Mouse (Mus musculus) heart, embryonic 13.5 days (tissue): ENCODE measurements around the gene Tbx4. TPM values are rescaled to one million over a fixed set of nuclear protein-coding genes. Genes with fewer than 3 reads are reported as not detected.

Experiments used
- ATAC-seq: fragments of 200-750 bp; cut with Nextera tagmentation; 2 replicates; pipeline ENCODE4 v1.8.0; 2017; ENCODE audit warnings: moderate TSS enrichment; ENCODE audit not compliant: insufficient number of reproducible peaks, low FRiP score, low TSS enrichment; ENCODE audit errors: extremely low read depth
- H3K27ac ChIP-seq: fragments of 300-500 bp; sonication (generic); replicated peaks from 2 replicates; pipeline ENCODE4 v1.5.1; 2015; ENCODE audit warnings: moderate library complexity, mild to moderate bottlenecking, inconsistent platforms
- H3K27me3 ChIP-seq: fragments of 300-500 bp; sonication (generic); replicated peaks from 2 replicates; pipeline ENCODE4 v1.6.1; 2015; ENCODE audit warnings: mild to moderate bottlenecking, inconsistent platforms
- H3K36me3 ChIP-seq: fragments of 300-500 bp; sonication (generic); 2 replicates; pipeline ENCODE4 v1.6.1; 2015; ENCODE audit warnings: mild to moderate bottlenecking, inconsistent platforms
- H3K4me1 ChIP-seq: fragments of 300-500 bp; sonication (generic); 2 replicates; pipeline ENCODE4 v1.6.1; 2015; ENCODE audit warnings: inconsistent platforms
- H3K4me2 ChIP-seq: fragments of 300-500 bp; sonication (generic); 2 replicates; pipeline ENCODE4 v1.6.1; 2015; ENCODE audit warnings: inconsistent platforms, mild to moderate bottlenecking, moderate library complexity
- H3K4me3 ChIP-seq: fragments of 300-500 bp; sonication (generic); 2 replicates; pipeline ENCODE4 v1.5.1; 2015; ENCODE audit warnings: moderate library complexity, mild to moderate bottlenecking, inconsistent platforms
- H3K9ac ChIP-seq: fragments of 300-500 bp; sonication (generic); 2 replicates; pipeline ENCODE4 v1.6.1; 2015; ENCODE audit warnings: inconsistent platforms, mild to moderate bottlenecking, moderate library complexity
- H3K9me3 ChIP-seq: fragments of 300-500 bp; sonication (generic); 2 replicates; pipeline ENCODE4 v1.6.1; 2016; ENCODE audit warnings: inconsistent platforms
- WGBS: fragments of 180-500 bp; shearing (Covaris S2); methylation state at CpG from one replicate; pipeline ENCODE4 v1.1.7; 2015; ENCODE audit warnings: mixed read lengths; 5-methylcytosine and 5-hydroxymethylcytosine counted together
- polyA plus RNA-seq: library from polyadenylated mRNA; unstranded; fragments of >200 nt; fragmentation: Nextera tagmentation; extraction: Ambion mirVana; gene quantifications from 2 replicates; pipeline ENCODE4 v1.2.1, GENCODE M21; 2015

The Tbx4 gene
- polyA plus RNA-seq, 1 experiment from 2014 or later: 3.2 TPM

- Histone ChIP-seq H3K4me1 (peaks cover 54% of the 10 kb centered on the region), H3K4me2 (peak overlapping the region; percentile 88), H3K27ac (no peak overlapping the region; the same call in 1 of the 2 replicates), H3K27me3 (peaks cover 82% of the 10 kb centered on the region), H3K36me3 (no peaks in the 10 kb centered on the region), H3K4me3 (peak overlapping the region; percentile 73), H3K9me3 (no peaks in the 10 kb centered on the region), H3K9ac (peak overlapping the region; percentile 80)
- 0 out of 2 replicates have a peak, but pooled peaks have one; percentile 44 for ATAC-seq
- 2% methylated on average over 32 of the region's 32 CpGs for WGBS
These were observed 44.2 kb upstream of the Tbx4 start for GRCm38 (mm10) chr11:85841980-85842379.

DNA sequence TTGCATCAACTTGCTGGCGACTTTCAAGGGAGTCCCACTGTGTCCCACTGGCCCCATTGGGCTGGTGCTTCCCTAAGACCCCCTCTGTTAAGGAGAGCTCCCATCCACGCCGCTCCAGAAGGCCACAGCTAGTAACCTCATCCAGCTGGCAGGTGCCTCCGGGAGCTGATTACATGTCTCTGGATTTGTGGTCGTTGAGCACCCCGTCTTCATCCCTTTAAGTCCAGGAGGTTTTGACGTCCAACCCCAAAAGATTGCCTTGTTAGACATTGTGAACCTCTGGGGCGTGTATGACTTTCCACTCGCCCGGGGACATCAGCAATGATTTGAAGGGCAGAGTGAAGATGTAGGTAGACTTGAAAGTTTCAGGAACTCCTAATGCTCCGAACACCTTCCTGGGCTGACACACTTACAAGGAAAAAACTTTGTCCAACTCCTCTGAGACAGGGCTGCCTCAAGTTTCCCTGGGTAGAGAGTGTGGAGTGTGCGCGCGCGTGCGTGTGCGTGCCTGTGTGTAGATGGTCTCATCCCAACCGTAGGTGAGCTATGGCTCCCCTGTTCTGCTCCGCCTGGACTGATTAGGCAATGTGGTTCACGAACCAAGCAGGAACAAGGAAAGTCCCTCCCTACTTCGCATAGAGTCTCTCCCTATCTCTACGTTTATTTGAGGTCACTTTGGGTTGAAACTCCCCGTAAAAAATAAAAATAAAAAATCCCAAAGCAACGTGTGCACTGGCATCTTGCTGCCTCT lies 43.5 kb upstream of the Tbx4 start:
- Histone ChIP-seq H3K27me3 (peaks cover 78% of the 10 kb centered on the region), H3K36me3 (no peaks in the 10 kb centered on the region), H3K4me2 (peak overlapping the region; percentile 88), H3K27ac (peak overlapping the region; percentile 62; the same call in 1 of the 2 replicates), H3K4me1 (peaks cover 46% of the 10 kb centered on the region), H3K9me3 (no peaks in the 10 kb centered on the region), H3K4me3 (peak overlapping the region; percentile 73), H3K9ac (peak overlapping the region; percentile 80; the same call in 1 of the 2 replicates)
- no peak for ATAC-seq
- 5% methylated on average over 24 of the region's 24 CpGs for WGBS

DNA sequence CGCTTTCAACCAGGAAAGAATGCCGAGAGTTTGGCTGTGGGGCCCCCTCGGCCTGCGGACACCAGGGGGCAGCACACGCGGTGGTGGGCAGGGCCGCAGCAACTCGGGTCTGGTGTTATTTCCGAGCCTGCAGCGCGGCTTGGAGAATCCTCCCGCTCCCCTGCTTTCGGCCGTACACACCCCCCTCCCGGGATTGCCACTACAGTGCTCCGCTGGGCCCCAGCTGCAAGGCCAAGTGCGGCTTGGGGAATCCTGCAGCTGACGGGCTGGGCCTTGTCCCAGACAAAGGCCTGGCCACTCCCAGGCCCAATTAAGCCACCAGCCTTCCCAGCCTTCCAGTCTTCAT lies 42.9 kb upstream of the Tbx4 start:
- whole genome bisulfite sequencing: 1% methylated on average over 18 of the region's 18 CpGs
- Histone ChIP-seq H3K36me3 (no peaks in the 10 kb centered on the region), H3K9ac (peak overlapping the region; percentile 80), H3K4me1 (peaks cover 41% of the 10 kb centered on the region), H3K4me2 (peak overlapping the region; percentile 88), H3K27ac (peak overlapping the region; percentile 62), H3K4me3 (peak overlapping the region; percentile 73), H3K9me3 (no peaks in the 10 kb centered on the region), H3K27me3 (peaks cover 78% of the 10 kb centered on the region)
- ATAC-seq: no peak

DNA sequence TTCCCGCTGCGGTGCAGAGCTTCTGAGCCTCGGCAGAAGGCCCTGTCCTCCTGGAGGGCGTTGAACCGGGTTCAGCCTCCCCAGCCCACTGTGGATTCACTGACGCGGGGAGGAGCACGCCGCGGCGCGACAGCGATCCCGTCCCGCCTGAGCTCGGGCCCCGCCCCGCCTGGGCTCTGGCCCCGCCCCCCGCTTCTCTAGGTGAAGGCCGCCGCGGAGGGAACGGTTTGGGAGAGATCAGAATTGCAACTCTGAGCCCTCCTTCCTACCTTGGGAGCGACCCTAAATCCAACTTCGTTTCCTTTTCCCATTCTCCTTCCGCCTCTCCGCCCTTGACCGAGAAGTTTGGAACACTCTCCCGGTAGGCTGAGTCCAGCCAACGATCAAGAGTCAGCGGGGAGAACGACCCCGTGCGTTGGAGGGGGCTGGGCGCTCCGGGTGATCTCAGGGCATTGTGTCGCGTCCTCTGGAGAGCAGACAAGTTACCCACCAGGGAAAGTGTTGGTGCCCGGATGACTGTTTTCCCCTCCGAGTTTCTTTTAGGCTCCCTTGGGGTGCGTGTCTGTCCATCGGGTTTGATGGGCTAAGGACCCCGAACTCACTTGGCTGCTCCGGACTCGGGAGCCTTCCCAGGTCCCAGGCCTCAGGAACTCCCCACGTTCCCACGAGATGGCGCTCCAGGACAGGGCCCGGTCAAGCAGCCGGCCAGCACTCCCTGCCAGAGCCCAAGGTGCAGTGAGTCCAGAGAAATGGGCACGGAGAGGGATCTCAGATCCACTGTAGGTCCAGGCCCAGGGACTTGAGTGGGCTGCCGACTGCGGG lies 41.9 kb upstream of the Tbx4 start:
- Histone ChIP-seq H3K27ac (peak overlapping the region; percentile 62), H3K4me1 (peaks cover 47% of the 10 kb centered on the region), H3K36me3 (no peaks in the 10 kb centered on the region), H3K27me3 (peaks cover 71% of the 10 kb centered on the region), H3K4me2 (peak overlapping the region; percentile 88), H3K9me3 (no peaks in the 10 kb centered on the region), H3K9ac (peak overlapping the region; percentile 80), H3K4me3 (peak overlapping the region; percentile 73)
- under 1% methylated on average over 54 of the region's 54 CpGs for WGBS
- ATAC-seq: peak; percentile 12; the same call in 1 of the 2 replicates

- Histone ChIP-seq H3K4me1 (peaks cover 47% of the 10 kb centered on the region), H3K9me3 (no peaks in the 10 kb centered on the region), H3K27me3 (peaks cover 68% of the 10 kb centered on the region), H3K4me2 (peak overlapping the region; percentile 88), H3K27ac (no peak overlapping the region), H3K36me3 (no peaks in the 10 kb centered on the region), H3K9ac (peak overlapping the region; percentile 80), H3K4me3 (peak overlapping the region; percentile 73)
- WGBS: 29% methylated on average over 5 of the region's 5 CpGs
- no peak for ATAC-seq
These were observed 41.3 kb upstream of the Tbx4 start for GRCm38 (mm10) chr11:85844971-85845370.

DNA sequence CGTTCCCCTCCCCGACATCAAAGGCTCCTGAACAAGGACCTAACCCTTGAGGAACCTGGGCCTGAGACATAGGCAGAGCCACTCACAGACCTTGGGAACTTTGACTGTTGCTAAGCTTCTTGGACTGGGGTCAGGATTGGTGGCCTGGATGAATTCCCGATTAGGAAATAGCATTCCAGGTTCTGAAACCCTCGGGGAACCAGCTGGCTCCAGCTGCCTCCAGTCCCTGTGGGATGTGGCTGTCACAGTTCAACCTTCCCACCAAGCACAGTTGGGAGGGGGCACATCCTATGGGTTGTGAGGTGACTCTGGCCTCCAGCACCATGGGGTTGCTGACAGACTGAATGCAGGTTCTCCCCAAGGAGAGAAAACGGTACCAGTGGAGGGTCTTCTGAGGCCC lies 40.3 kb upstream of the Tbx4 start:
- Histone ChIP-seq H3K4me1 (peaks cover 38% of the 10 kb centered on the region), H3K4me2 (no peak overlapping the region), H3K27me3 (peaks cover 61% of the 10 kb centered on the region), H3K27ac (no peak overlapping the region), H3K36me3 (no peaks in the 10 kb centered on the region), H3K9me3 (no peaks in the 10 kb centered on the region), H3K4me3 (no peak overlapping the region), H3K9ac (no peak overlapping the region)
- ATAC-seq: no peak
- WGBS: 35% methylated on average over 5 of the region's 5 CpGs

- 46% methylated on average over 4 of the region's 4 CpGs for WGBS
- no peak overlapping the region for H3K4me2 ChIP-seq
- no peak for ATAC-seq
- H3K36me3 ChIP-seq: no peaks in the 10 kb centered on the region
- no peaks in the 10 kb centered on the region for H3K9me3 ChIP-seq
- no peak overlapping the region for H3K4me3 ChIP-seq
- no peak overlapping the region for H3K27ac ChIP-seq
- peaks cover 33% of the 10 kb centered on the region for H3K4me1 ChIP-seq
- no peak overlapping the region for H3K9ac ChIP-seq
- H3K27me3 ChIP-seq: peaks cover 56% of the 10 kb centered on the region
These were observed 39.7 kb upstream of the Tbx4 start for GRCm38 (mm10) chr11:85846509-85846908.

DNA sequence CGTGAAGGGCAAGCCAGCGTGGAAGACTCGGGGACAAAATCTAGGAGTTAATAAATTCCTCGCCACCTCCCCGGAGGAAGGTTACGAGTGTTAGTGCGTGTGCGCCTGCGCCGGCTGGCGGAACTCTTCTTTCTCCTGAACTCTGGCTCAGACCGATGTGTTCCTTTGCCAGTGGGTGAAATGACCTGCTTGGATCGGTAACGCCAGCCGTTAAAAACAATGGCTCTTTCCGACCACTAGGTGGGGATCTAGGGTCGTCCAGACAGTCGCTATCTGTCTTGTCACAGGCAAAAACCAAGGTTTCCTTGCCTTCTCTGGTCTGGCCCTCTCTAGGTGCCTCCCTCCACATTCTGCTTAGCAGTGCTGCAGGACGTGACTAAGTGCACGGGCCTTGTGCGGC lies 37.2 kb upstream of the Tbx4 start:
- Histone ChIP-seq H3K36me3 (no peaks in the 10 kb centered on the region), H3K4me2 (peak overlapping the region; percentile 71), H3K27me3 (peaks cover 41% of the 10 kb centered on the region), H3K4me1 (peaks cover 11% of the 10 kb centered on the region; the same call in 1 of the 2 replicates), H3K9me3 (no peaks in the 10 kb centered on the region), H3K27ac (no peak overlapping the region), H3K9ac (peak overlapping the region; percentile 77), H3K4me3 (peak overlapping the region; percentile 44)
- WGBS: 4% methylated on average over 21 of the region's 21 CpGs
- ATAC-seq: no peak

DNA sequence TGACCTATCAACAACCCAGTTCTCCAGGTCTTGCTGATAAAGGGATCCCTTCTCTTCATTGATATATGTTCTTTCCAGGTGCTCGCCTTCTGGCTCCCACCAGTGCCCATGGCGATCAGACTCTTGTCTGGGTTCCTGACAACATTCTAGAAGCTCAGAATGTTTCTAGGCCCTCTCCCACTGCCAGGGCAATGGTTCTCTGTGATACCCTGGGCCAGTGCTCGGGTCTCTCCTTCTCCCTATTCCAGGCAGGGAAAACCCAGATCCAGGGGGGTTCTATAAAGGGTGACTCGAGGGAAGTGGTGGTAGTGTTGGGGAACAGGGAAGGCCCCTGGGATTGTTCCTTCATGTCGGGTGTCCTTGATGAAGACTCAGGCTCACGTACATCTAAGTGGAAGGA lies 36.0 kb upstream of the Tbx4 start, which contains the start of gene Gm11444:
Gm11444 (minus strand) TSS at position 101 of the 400 bp plus-strand sequence.
- H3K36me3 ChIP-seq: no peaks in the 10 kb centered on the region
- peak within 1 kb of the TSS; percentile 44; the same call in 1 of the 2 replicates for H3K4me3 ChIP-seq
- H3K4me1 ChIP-seq: 0 out of 2 replicates have a peak, but pooled peaks cover 7% of the 10 kb centered on the region
- H3K27me3 ChIP-seq: peaks cover 36% of the 10 kb centered on the region
- H3K9me3 ChIP-seq: no peaks in the 10 kb centered on the region
- no peak for ATAC-seq
- no peak within 1 kb of the TSS for H3K9ac ChIP-seq
- WGBS: 78% methylated on average over 6 of the region's 6 CpGs
- H3K27ac ChIP-seq: no peak within 1 kb of the TSS
- H3K4me2 ChIP-seq: peak within 1 kb of the TSS; percentile 71

- no peak for ATAC-seq
- Histone ChIP-seq H3K4me2 (no peak overlapping the region), H3K9me3 (no peaks in the 10 kb centered on the region), H3K27ac (no peak overlapping the region), H3K36me3 (no peaks in the 10 kb centered on the region), H3K4me1 (0 out of 2 replicates have a peak, but pooled peaks cover 7% of the 10 kb centered on the region), H3K4me3 (no peak overlapping the region), H3K27me3 (peaks cover 31% of the 10 kb centered on the region), H3K9ac (no peak overlapping the region)
- 35% methylated on average over 6 of the region's 6 CpGs for WGBS
These were observed 35.5 kb upstream of the Tbx4 start for GRCm38 (mm10) chr11:85850758-85851157.

- Histone ChIP-seq H3K27me3 (no peaks in the 10 kb centered on the region), H3K36me3 (no peaks in the 10 kb centered on the region)
- ATAC-seq: no peak
These were observed 28.1 kb upstream of the Tbx4 start for GRCm38 (mm10) chr11:85857997-85858698.

More at GRCm38 (mm10) chr11:85857997-85858698, 28.1 kb upstream of the Tbx4 start:
- WGBS: 39% methylated on average over 6 of the region's 6 CpGs
- H3K4me2 ChIP-seq: no peak overlapping the region
- H3K27ac ChIP-seq: no peak overlapping the region
- no peaks in the 10 kb centered on the region for H3K9me3 ChIP-seq
- H3K9ac ChIP-seq: no peak overlapping the region
- no peak overlapping the region for H3K4me3 ChIP-seq
- no peaks in the 10 kb centered on the region for H3K4me1 ChIP-seq
